Mouse (Mus musculus) Patski (cell line): ENCODE measurements around the gene Gramd4. TPM values are rescaled to one million over a fixed set of nuclear protein-coding genes. Genes with fewer than 3 reads are reported as not detected.

Experiments
- ATAC-seq: fragments of 100-300 bp; one replicate; pipeline ENCODE4 v1.8.0; 2021
- CTCF ChIA-PET: fragments of 350-600 bp; sonication (Branson Sonifier 250); formaldehyde crosslinking; loops from one replicate; lab custom pipeline; 2022; ENCODE audit warnings: inconsistent platforms; lab: Charles Lee
- POLR2A ChIA-PET: fragments of 350-600 bp; sonication (Branson Sonifier 250); formaldehyde crosslinking; loops from one replicate; lab custom pipeline; 2022; ENCODE audit warnings: antibody characterized with exemption, inconsistent platforms; lab: Charles Lee
- DNase-seq: peaks from one replicate; pipeline ENCODE4 v3.0.0-alpha.2; 2011; ENCODE audit warnings: low read depth, low spot score
- H3K27me3 ChIP-seq: fragments of 371-371 bp; one replicate; pipeline ENCODE4 v1.5.1; 2021
- CTCF ChIP-seq: fragments of 100-300 bp; IDR thresholded peaks from one replicate; pipeline ENCODE4 v1.5.1; 2021
- in situ Hi-C: fragments of 300-500 bp; cut with MboI; formaldehyde crosslinking; loops from 3 replicates; pipeline ENCODE4 v1.11.1; 2018; ENCODE audit warnings: low pct_unique_long_range_greater_than_20kb, mixed read lengths
- polyA plus RNA-seq: library from polyadenylated mRNA; unstranded; gene quantifications from one replicate; pipeline ENCODE4 v1.2.3, GENCODE M21; 2021

Gene Gramd4
- polyA plus RNA-seq, 1 experiment from 2014 or later, result 44.1 TPM

- POLR2A ChIA-PET, result interaction anchor here (1.4 kb wide), 1 partner anchor 28 kb away, joined by 3 read pairs; no protein-coding TSS in a partner anchor
- DNase-seq, result no peak
- no peak for ATAC-seq
- H3K27me3 ChIP-seq, result no peaks in the 10 kb centered on the region
- in situ Hi-C loops, result no loop called here
- no peak for TF ChIP-seq CTCF
- CTCF ChIA-PET, result interaction anchor here (0.9 to 9.9 kb wide), 5 partner anchors 9 to 64 kb away, joined by 3 to 64 read pairs (median 4); partner anchors contain the start of gene Gramd4
Observed at GRCm38 (mm10) chr15:86119186-86119585, 61.7 kb downstream of the Gramd4 start.

GRCm38 (mm10) chr15:86122261-86122949 lies 64.9 kb downstream of the Gramd4 start:
- no peak for DNase-seq
- ATAC-seq, result peak; percentile 48
- in situ Hi-C loops, result loop anchor here (5.0 kb wide), 2 partner anchors 70 to 210 kb away; no protein-coding TSS in a partner anchor
- H3K27me3 ChIP-seq, result no peaks in the 10 kb centered on the region
- ChIA-PET POLR2A (interaction anchor here (0.8 kb wide), 1 partner anchor 18 kb away, joined by 3 read pairs; no protein-coding TSS in a partner anchor), CTCF (interaction anchor here (0.9 to 9.9 kb wide), 7 partner anchors 18 to 82 kb away, joined by 3 to 64 read pairs (median 4); partner anchors contain the start of gene Gramd4)
- no peak for TF ChIP-seq CTCF

GRCm38 (mm10) chr15:86123409-86123808 lies 65.9 kb downstream of the Gramd4 start:
- no peaks in the 10 kb centered on the region for H3K27me3 ChIP-seq
- CTCF ChIA-PET, result interaction anchor here (1.0 to 9.9 kb wide), 5 partner anchors 31 to 210 kb away, joined by 3 to 64 read pairs (median 4); partner anchors contain the start of gene Gramd4
- ATAC-seq, result no peak
- in situ Hi-C loops, result loop anchor here (5.0 kb wide), 2 partner anchors 71 to 211 kb away; no protein-coding TSS in a partner anchor
- no peak for DNase-seq
- TF ChIP-seq CTCF, result no peak
- POLR2A ChIA-PET, result no interaction called here

- no peak for TF ChIP-seq CTCF
- ChIA-PET POLR2A (no interaction called here), CTCF (interaction anchor here (1.0 to 9.9 kb wide), 7 partner anchors 13 to 211 kb away, joined by 3 to 64 read pairs (median 4); partner anchors contain the start of gene Gramd4)
- H3K27me3 ChIP-seq, result no peaks in the 10 kb centered on the region
- ATAC-seq (no peak), DNase-seq (no peak)
- in situ Hi-C loops, result loop anchor here (5.0 kb wide), 2 partner anchors 72 to 212 kb away; no protein-coding TSS in a partner anchor
Observed at GRCm38 (mm10) chr15:86124359-86124758, 66.9 kb downstream of the Gramd4 start.

GRCm38 (mm10) chr15:86129036-86129435 lies 71.5 kb downstream of the Gramd4 start:
- in situ Hi-C loops, result no loop called here
- H3K27me3 ChIP-seq, result no peaks in the 10 kb centered on the region
- ATAC-seq (no peak), DNase-seq (no peak)
- TF ChIP-seq CTCF, result no peak
- POLR2A ChIA-PET, result no interaction called here
- CTCF ChIA-PET, result interaction anchor here (0.9 to 3.5 kb wide), 3 partner anchors 11 to 86 kb away, joined by 3 to 11 read pairs (median 4); no protein-coding TSS in a partner anchor

GRCm38 (mm10) chr15:86130657-86131056 lies 73.2 kb downstream of the Gramd4 start:
- in situ Hi-C loops, result no loop called here
- POLR2A ChIA-PET, result no interaction called here
- ATAC-seq (no peak), DNase-seq (no peak)
- H3K27me3 ChIP-seq, result no peaks in the 10 kb centered on the region
- CTCF ChIA-PET, result interaction anchor here (3.5 kb wide), 1 partner anchor 9 kb away, joined by 11 read pairs; no protein-coding TSS in a partner anchor
- TF ChIP-seq CTCF, result no peak

GRCm38 (mm10) chr15:86134941-86135783 lies 77.7 kb downstream of the Gramd4 start:
- no peak for DNase-seq
- TF ChIP-seq CTCF, result no peak
- in situ Hi-C loops, result no loop called here
- ChIA-PET POLR2A (interaction anchor here (0.6 kb wide), 1 partner anchor 54 kb away, joined by 4 read pairs; no protein-coding TSS in a partner anchor), CTCF (interaction anchor here (0.6 to 1.7 kb wide), 8 partner anchors 17 to 221 kb away, joined by 3 to 5 read pairs (median 3); no protein-coding TSS in a partner anchor)
- ATAC-seq, result no peak
- no peaks in the 10 kb centered on the region for H3K27me3 ChIP-seq

GRCm38 (mm10) chr15:86137638-86138037 lies 80.1 kb downstream of the Gramd4 start:
- ChIA-PET CTCF (interaction anchor here (0.9 to 2.3 kb wide), 5 partner anchors 8 to 96 kb away, joined by 3 to 9 read pairs (median 5); no protein-coding TSS in a partner anchor), POLR2A (no interaction called here)
- DNase-seq (no peak), ATAC-seq (no peak)
- in situ Hi-C loops, result no loop called here
- no peak for TF ChIP-seq CTCF
- no peaks in the 10 kb centered on the region for H3K27me3 ChIP-seq

GRCm38 (mm10) chr15:86140323-86140722 lies 82.8 kb downstream of the Gramd4 start:
- CTCF ChIA-PET, result interaction anchor here (0.8 to 2.4 kb wide), 28 partner anchors 10 to 230 kb away, joined by 3 to 11 read pairs (median 4); no protein-coding TSS in a partner anchor
- no peak for DNase-seq
- no peaks in the 10 kb centered on the region for H3K27me3 ChIP-seq
- ATAC-seq, result peak; percentile 55
- no peak for TF ChIP-seq CTCF
- POLR2A ChIA-PET, result interaction anchor here (0.6 kb wide), 1 partner anchor 18 kb away, joined by 3 read pairs; no protein-coding TSS in a partner anchor
- in situ Hi-C loops, result loop anchor here (5.0 kb wide), 1 partner anchor 62 kb away; no protein-coding TSS in a partner anchor

GRCm38 (mm10) chr15:86144577-86144976 lies 87.1 kb downstream of the Gramd4 start:
- DNase-seq, result no peak
- POLR2A ChIA-PET, result no interaction called here

More at GRCm38 (mm10) chr15:86144577-86144976, 87.1 kb downstream of the Gramd4 start:
- ATAC-seq, result no peak
- in situ Hi-C loops, result loop anchor here (5.0 kb wide), 1 partner anchor 58 kb away; no protein-coding TSS in a partner anchor
- CTCF ChIA-PET, result no interaction called here
- no peaks in the 10 kb centered on the region for H3K27me3 ChIP-seq
- TF ChIP-seq CTCF, result no peak
